Mouse (Mus musculus): ENCODE measurements at regions not wholly inside any gene's neighbourhood (a gene's known extent, or its start where the extent isn't known, plus 50 kb on each side); places are given as distances from the start of the nearest gene placed in this dataset.

- no peak for DNase-seq
- intact Hi-C loops (cut with DNase I): no loop called here
These were observed 564.1 kb downstream of the Btbd3 start for GRCm38 (mm10) chr2:138820489-138820888.

GRCm38 (mm10) chr2:138824873-138825272 lies 568.5 kb downstream of the Btbd3 start:
- intact Hi-C loops (cut with DNase I): no loop called here
- no peak for DNase-seq

GRCm38 (mm10) chr2:138827813-138828570 lies 571.6 kb downstream of the Btbd3 start:
- DNase-seq: no peak
- intact Hi-C loops (cut with DNase I): no loop called here

- intact Hi-C loops (cut with DNase I): no loop called here
These were observed 582.5 kb downstream of the Btbd3 start for GRCm38 (mm10) chr2:138838846-138839245.

GRCm38 (mm10) chr2:138859121-138859520 lies 602.8 kb downstream of the Btbd3 start:
- intact Hi-C loops (cut with DNase I): no loop called here

More at GRCm38 (mm10) chr2:138838846-138839245, 582.5 kb downstream of the Btbd3 start:
- DNase-seq: no peak

GRCm38 (mm10) chr2:138896563-138896962 lies 597.1 kb upstream of the Sptlc3 start:
- no peak for DNase-seq
- intact Hi-C loops (cut with DNase I): no loop called here

More at GRCm38 (mm10) chr2:138859121-138859520, 602.8 kb downstream of the Btbd3 start:
- DNase-seq: no peak

- intact Hi-C loops (cut with DNase I): no loop called here
- DNase-seq: no peak
These were observed 596.6 kb upstream of the Sptlc3 start for GRCm38 (mm10) chr2:138897101-138897500.

- DNase-seq: no peak
- intact Hi-C loops (cut with DNase I): no loop called here
These were observed 556.5 kb upstream of the Sptlc3 start for GRCm38 (mm10) chr2:138937165-138937564.

- intact Hi-C loops (cut with DNase I): no loop called here
- no peak for DNase-seq
These were observed 554.3 kb upstream of the Sptlc3 start for GRCm38 (mm10) chr2:138939367-138939766.

GRCm38 (mm10) chr2:138966110-138966790 lies 527.5 kb upstream of the Sptlc3 start:
- no peak for DNase-seq
- intact Hi-C loops (cut with DNase I): no loop called here

GRCm38 (mm10) chr2:138974548-138974947 lies 519.2 kb upstream of the Sptlc3 start:
- intact Hi-C loops (cut with DNase I): no loop called here
- DNase-seq: no peak

GRCm38 (mm10) chr2:138990031-138990430 lies 503.7 kb upstream of the Sptlc3 start:
- no peak for DNase-seq
- intact Hi-C loops (cut with DNase I): no loop called here

- no peak for DNase-seq
- intact Hi-C loops (cut with DNase I): no loop called here
These were observed 461.5 kb upstream of the Sptlc3 start for GRCm38 (mm10) chr2:139032105-139032812.

GRCm38 (mm10) chr2:139034800-139035199 lies 458.9 kb upstream of the Sptlc3 start:
- intact Hi-C loops (cut with DNase I): no loop called here
- DNase-seq: no peak

GRCm38 (mm10) chr2:139041671-139042273 lies 451.9 kb upstream of the Sptlc3 start:
- no peak for DNase-seq
- intact Hi-C loops (cut with DNase I): no loop called here

GRCm38 (mm10) chr2:139044684-139045083 lies 449.0 kb upstream of the Sptlc3 start:
- intact Hi-C loops (cut with DNase I): no loop called here
- no peak for DNase-seq

GRCm38 (mm10) chr2:139055249-139055648 lies 438.5 kb upstream of the Sptlc3 start:
- intact Hi-C loops (cut with DNase I): no loop called here

GRCm38 (mm10) chr2:139069276-139069961 lies 424.3 kb upstream of the Sptlc3 start:
- DNase-seq: no peak
- intact Hi-C loops (cut with DNase I): no loop called here

More at GRCm38 (mm10) chr2:139055249-139055648, 438.5 kb upstream of the Sptlc3 start:
- no peak for DNase-seq

GRCm38 (mm10) chr2:139071690-139072089 lies 422.0 kb upstream of the Sptlc3 start:
- intact Hi-C loops (cut with DNase I): no loop called here
- no peak for DNase-seq

- no peak for DNase-seq
- intact Hi-C loops (cut with DNase I): no loop called here
These were observed 400.1 kb upstream of the Sptlc3 start for GRCm38 (mm10) chr2:139093487-139094066.

Measured in heart, postnatal 10 days (tissue).